Mouse (Mus musculus): Measurements from ENCODE around the gene Rhbdl3. TPM values are rescaled to one million over a fixed set of nuclear protein-coding genes. Genes with fewer than 3 reads are reported as not detected.

Gene Rhbdl3
- total and polyA plus RNA-seq, 3 experiments: 0.46 to 1.4 (median 0.70) TPM

GRCm38 (mm10) chr11:80377712-80378451 lies 77.2 kb downstream of the Rhbdl3 start, which contains the start of gene 5730455P16Rik:
TSS of gene 5730455P16Rik (minus strand) at chr11:80378034.
- in situ Hi-C loops (cut with MboI; ENCODE audit: low pct_ligation_motif_present, low pct_unique_long_range_greater_than_20kb, low sequenced_read_pairs): no loop called here
- TF ChIP-seq POLR2A (IDR thresholded peaks at IDR 0.05; ENCODE audit: low read depth, low read length): peak; percentile 92
- peak; percentile 93 for TF ChIP-seq NELFE (IDR thresholded peaks at IDR 0.05; ENCODE audit: low read depth, low read length)
- peak; percentile 68; the same call in 1 of the 2 replicates for TF ChIP-seq ELF1 (IDR thresholded peaks at IDR 0.05; ENCODE audit: low read depth, low read length)
- TF ChIP-seq NRF1 (IDR thresholded peaks at IDR 0.05; ENCODE audit: low read depth, low read length): peak; percentile 48
- peak; percentile 85 for TF ChIP-seq SIN3A (IDR thresholded peaks at IDR 0.05; ENCODE audit: low read length)
- no peak for TF ChIP-seq USF1 (IDR thresholded peaks at IDR 0.05; ENCODE audit: low read depth, low read length)
- TF ChIP-seq TCF12 (IDR thresholded peaks at IDR 0.05; ENCODE audit: low read depth, low read length): peak; percentile 92
- no peak for TF ChIP-seq PAX5 (IDR thresholded peaks at IDR 0.05; ENCODE audit: low read length)
- TF ChIP-seq RCOR1 (conservative IDR thresholded peaks at IDR 0.05; ENCODE audit: low read depth, low read length): peak; percentile 32; the same call in 1 of the 2 replicates
- TF ChIP-seq CHD1 (IDR thresholded peaks at IDR 0.05; ENCODE audit: low read depth, low read length): no peak
- TF ChIP-seq JUND (conservative IDR thresholded peaks at IDR 0.05; ENCODE audit: low read depth, low read length): no peak
- TF ChIP-seq E2F4 (IDR thresholded peaks at IDR 0.05; ENCODE audit: insufficient replicate concordance, low read depth, low read length): no peak
- peak; percentile 49; the same call in 1 of the 2 replicates for TF ChIP-seq MXI1 (IDR thresholded peaks at IDR 0.05; ENCODE audit: low read depth, low read length)
- 0 out of 2 replicates have a peak, but pooled peaks have one; percentile 63 for TF ChIP-seq ZMIZ1 (IDR thresholded peaks at IDR 0.05; ENCODE audit: low read depth, low read length)
- 0 out of 2 replicates have a peak, but pooled peaks have one; percentile 52 for TF ChIP-seq POLR2AphosphoS2 (IDR thresholded peaks at IDR 0.05; ENCODE audit: low read depth, low read length)
- no peak for TF ChIP-seq ZKSCAN1 (IDR thresholded peaks at IDR 0.05; ENCODE audit: borderline replicate concordance, low read depth, low read length)
- no peak; the same call in none of the 2 replicates for TF ChIP-seq MAZ (IDR thresholded peaks at IDR 0.05; ENCODE audit: low read depth, low read length)
- TF ChIP-seq CHD2 (IDR thresholded peaks at IDR 0.05; ENCODE audit: low read length): peak; percentile 77
- TF ChIP-seq MAX (IDR thresholded peaks at IDR 0.05; ENCODE audit: low read length): peak; percentile 51; the same call in 1 of the 2 replicates
- no peak for TF ChIP-seq EP300 (IDR thresholded peaks at IDR 0.05; ENCODE audit: low read length)
- no peak for TF ChIP-seq JUN (IDR thresholded peaks at IDR 0.05; ENCODE audit: insufficient read depth, low read depth, low read length)
- peak; percentile 97 for TF ChIP-seq UBTF (IDR thresholded peaks at IDR 0.05; ENCODE audit: low read depth, low read length)
- TF ChIP-seq ZNF384 (IDR thresholded peaks at IDR 0.05; ENCODE audit: low read depth, low read length): no peak
- no peak for TF ChIP-seq MYC (IDR thresholded peaks at IDR 0.05; ENCODE audit: low read depth, low read length)
- TF ChIP-seq USF2 (conservative IDR thresholded peaks at IDR 0.05; ENCODE audit: low read depth, low read length): no peak
- no peak for TF ChIP-seq RAD21 (IDR thresholded peaks at IDR 0.05; ENCODE audit: low read depth, low read length)
- no peak for TF ChIP-seq BHLHE40 (IDR thresholded peaks at IDR 0.05; ENCODE audit: low read depth, low read length)
- no peak for TF ChIP-seq MAFK (IDR thresholded peaks at IDR 0.05; ENCODE audit: insufficient replicate concordance, low read length)
- peak; percentile 80 for TF ChIP-seq TBP (conservative IDR thresholded peaks at IDR 0.05; ENCODE audit: low read depth, low read length)
- no peak for TF ChIP-seq ETS1 (conservative IDR thresholded peaks at IDR 0.05; ENCODE audit: low read depth, low read length)
- TF ChIP-seq IRF4 (IDR thresholded peaks at IDR 0.05; ENCODE audit: low read depth, low read length): peak; percentile 73
- TF ChIP-seq CTCF (conservative IDR thresholded peaks at IDR 0.05 in 1 of 2, IDR thresholded peaks at IDR 0.05 in 1 of 2; ENCODE audit: low read depth in 2 of 2, low read length in 2 of 2): no peak
- TF ChIP-seq HCFC1 (IDR thresholded peaks at IDR 0.05; ENCODE audit: low read depth, low read length): peak; percentile 90
- peak; percentile 65; the same call in 1 of the 2 replicates for TF ChIP-seq KAT2A (IDR thresholded peaks at IDR 0.05; ENCODE audit: insufficient replicate concordance, low read length)
- no peak for TF ChIP-seq ZC3H11A (IDR thresholded peaks at IDR 0.05; ENCODE audit: low read depth, low read length)
- TF ChIP-seq GABPA (IDR thresholded peaks at IDR 0.05; ENCODE audit: insufficient replicate concordance, low read depth, low read length): no peak; the same call in 1 of the 2 replicates
- no peak for TF ChIP-seq SMC3 (IDR thresholded peaks at IDR 0.05; ENCODE audit: low read depth, low read length)
- TF ChIP-seq MEF2A (IDR thresholded peaks at IDR 0.05; ENCODE audit: borderline replicate concordance, low read depth, low read length): peak; percentile 78
- 0 out of 2 replicates have a peak within 1 kb of the TSS, but pooled peaks have one; percentile 3 for H3K27ac ChIP-seq (ENCODE audit: insufficient read depth, low read depth)
- peaks cover 3% of the 10 kb centered on the region; the same call in 1 of the 2 replicates for H3K79me2 ChIP-seq (replicated peaks; ENCODE audit: control insufficient read depth, extremely low read depth, insufficient read depth, poor library complexity, severe bottlenecking)
- no peaks in the 10 kb centered on the region for H3K27me3 ChIP-seq (replicated peaks)
- peaks cover 24 to 35% of the 10 kb centered on the region in 2 experiments for H3K36me3 ChIP-seq (replicated peaks in 1 of 2; ENCODE audit: control insufficient read depth in 1 of 2, insufficient read depth in 1 of 2, low read length in 1 of 2)
- peaks cover 0 to 18% of the 10 kb centered on the region in 2 experiments; a peak in 3 of 4 replicates for H3K4me1 ChIP-seq (ENCODE audit: control insufficient read depth in 1 of 2, insufficient read depth in 2 of 2)
- no peaks in the 10 kb centered on the region for H3K9me3 ChIP-seq (replicated peaks; ENCODE audit: low read length)
- peak within 1 kb of the TSS; percentile 89 for H3K9ac ChIP-seq (ENCODE audit: insufficient read depth, low read depth)
- dilution Hi-C loops (cut with MboI; ENCODE audit: extremely low pct_ligation_motif_present, extremely low pct_unique_long_range_greater_than_20kb, low sequenced_read_pairs): no loop called here
- H3K4me2 ChIP-seq (ENCODE audit: insufficient read depth, low read depth, poor library complexity, severe bottlenecking): peak within 1 kb of the TSS; percentile 90
- peak within 1 kb of the TSS; percentile 76 to 94 (median 91) for H3K4me3 ChIP-seq (replicated peaks in 1 of 3; ENCODE audit: low read depth in 2 of 3, low read length in 2 of 3, poor library complexity in 1 of 3)
- peak; percentile 87 for DNase-seq (ENCODE audit: extremely low read depth)

All from CH12.LX (cell line).